Mouse (Mus musculus) common myeloid progenitor, adult 5-6 weeks (primary cell): Measurements from ENCODE around the gene Mapk1ip1l. TPM values are rescaled to one million over a fixed set of nuclear protein-coding genes. Genes with fewer than 3 reads are reported as not detected.

Source experiments
- ATAC-seq: replicated peaks from 2 replicates; pipeline ENCODE4 v1.8.0; 2016; ENCODE audit warnings: low read depth, mild to moderate bottlenecking, moderate TSS enrichment, inconsistent platforms; ENCODE audit not compliant: poor library complexity, severe bottlenecking
- total RNA-seq: library from RNA; stranded (forward); fragments of 200-1000, 187-1606 nt; gene quantifications from 2 replicates; pipeline ENCODE4 v1.2.3, GENCODE M21; 2017

Gene Mapk1ip1l
- total RNA-seq, 1 experiment from 2014 or later = 99.3 TPM

DNA sequence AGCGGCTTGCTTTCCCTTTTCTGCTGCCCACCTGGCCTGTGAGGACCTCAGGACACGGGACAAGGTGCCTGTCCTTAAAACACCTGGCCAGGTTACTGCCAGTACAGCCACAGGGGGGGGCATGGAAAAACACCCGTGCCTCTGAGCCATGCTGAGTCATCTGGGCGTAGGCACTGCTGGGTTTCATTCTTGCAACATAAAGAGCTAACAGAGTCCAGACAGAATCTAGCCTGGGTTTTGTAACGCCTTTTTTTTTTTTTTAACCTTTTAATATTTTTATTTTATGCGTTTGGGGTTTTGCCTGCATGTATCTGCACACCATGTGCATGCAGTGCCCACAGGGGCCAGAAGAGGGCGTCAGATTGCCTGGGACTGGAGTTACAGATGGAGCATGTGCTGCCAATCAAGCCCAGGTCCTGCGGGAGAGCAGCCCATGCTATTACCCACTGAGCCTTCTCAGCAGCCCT is 56.1 kb downstream of the Mapk1ip1l start:
- ATAC-seq = peak; percentile 54; the same call in 1 of the 2 replicates

DNA sequence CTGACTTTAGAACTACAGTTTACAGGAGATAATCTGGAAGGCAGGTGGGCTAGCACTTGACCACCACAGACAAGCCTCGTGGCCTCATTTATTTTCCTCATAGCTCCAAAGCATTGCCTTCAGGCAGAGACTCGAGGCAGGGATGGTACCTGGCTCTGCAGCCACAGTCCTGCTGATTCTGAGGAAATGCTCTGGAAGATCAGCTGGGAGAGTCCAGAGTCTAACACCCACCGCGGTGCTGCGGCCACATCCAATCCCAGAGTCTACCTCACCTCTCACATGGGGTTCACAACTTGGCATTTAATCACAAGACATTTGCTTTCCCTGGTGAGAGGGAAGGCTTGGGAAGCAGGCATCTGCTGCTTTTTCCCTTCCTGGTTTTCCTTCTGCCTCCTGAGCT is 56.9 kb downstream of the Mapk1ip1l start:
- ATAC-seq = no peak

DNA sequence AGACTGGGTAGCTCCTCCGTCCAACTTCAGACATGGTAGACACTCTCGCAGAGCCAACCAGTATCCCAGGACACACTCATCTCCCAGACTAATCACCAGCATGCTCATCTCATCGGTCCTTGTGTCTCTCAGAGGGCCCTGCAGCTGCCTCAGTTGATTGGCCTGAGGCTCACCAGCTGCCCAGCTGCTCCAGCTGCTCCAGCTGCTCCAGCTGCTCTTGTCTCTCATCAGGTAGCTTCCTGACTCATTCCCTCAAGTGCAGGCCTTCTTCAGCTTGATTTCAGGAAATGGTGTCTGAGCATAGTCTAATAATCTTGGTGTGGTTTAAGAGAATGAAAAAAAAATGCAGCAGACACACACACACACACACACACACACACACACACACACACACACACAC is 58.6 kb downstream of the Mapk1ip1l start:
- no peak for ATAC-seq

DNA sequence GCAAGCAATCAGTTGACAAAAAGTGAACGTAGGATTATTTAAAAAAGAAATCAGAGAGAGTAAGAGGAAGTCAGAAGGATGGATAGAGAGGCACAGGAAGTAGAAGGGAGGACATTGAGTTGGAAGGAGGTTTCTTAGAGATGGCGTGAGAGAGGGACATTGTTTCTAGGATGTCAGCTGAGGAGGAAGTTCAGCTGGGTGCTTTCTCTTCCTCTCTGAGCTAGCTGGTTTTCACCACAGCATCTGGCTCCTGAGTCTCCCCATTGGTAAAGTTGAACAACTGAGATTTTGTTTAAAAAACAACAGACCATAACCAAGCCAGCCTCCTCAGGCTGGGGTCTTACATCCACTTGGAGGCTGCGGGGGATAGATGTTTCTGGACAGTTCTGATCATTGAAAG is 61.5 kb downstream of the Mapk1ip1l start:
- ATAC-seq = peak; percentile 27

DNA sequence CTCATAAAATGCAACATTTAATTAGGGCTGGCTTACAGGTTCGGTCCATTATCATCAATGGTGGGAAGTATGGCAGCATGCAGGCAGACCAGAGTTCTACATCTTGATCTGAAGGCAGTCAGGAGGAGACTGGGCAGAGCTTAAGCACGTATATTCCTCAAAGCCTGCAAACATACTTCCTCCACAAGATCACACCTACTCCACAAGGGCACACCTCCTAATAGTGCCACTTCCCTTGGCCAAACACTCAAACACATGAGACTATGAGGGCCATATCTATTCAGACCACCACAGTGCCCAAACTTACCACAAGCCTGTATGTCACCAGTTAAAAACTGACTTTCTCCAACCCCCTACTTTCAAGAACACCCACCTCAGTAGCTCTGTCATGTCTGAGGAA is 63.4 kb downstream of the Mapk1ip1l start:
- 0 out of 2 replicates have a peak, but pooled peaks have one; percentile 11 for ATAC-seq

DNA sequence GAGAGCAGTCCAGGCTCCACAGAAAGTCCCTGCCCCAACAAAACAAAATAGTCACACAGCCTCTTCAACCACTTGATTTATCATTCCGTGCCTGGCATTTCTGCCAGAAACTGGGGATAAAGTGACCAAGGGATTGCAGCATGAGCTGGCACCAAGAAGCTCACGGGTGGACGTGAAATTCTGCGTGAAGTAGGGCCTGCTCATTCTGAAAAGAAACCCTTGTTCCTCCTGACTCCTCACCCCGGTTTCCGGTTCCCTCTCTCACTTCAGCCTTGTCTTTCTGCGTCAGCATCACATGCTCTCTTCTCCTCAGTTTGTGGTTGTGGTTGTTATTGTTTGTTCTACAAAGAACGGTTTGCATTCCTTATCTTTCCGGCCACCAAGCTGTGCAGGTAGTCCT is 63.8 kb downstream of the Mapk1ip1l start:
- ATAC-seq = no peak

DNA sequence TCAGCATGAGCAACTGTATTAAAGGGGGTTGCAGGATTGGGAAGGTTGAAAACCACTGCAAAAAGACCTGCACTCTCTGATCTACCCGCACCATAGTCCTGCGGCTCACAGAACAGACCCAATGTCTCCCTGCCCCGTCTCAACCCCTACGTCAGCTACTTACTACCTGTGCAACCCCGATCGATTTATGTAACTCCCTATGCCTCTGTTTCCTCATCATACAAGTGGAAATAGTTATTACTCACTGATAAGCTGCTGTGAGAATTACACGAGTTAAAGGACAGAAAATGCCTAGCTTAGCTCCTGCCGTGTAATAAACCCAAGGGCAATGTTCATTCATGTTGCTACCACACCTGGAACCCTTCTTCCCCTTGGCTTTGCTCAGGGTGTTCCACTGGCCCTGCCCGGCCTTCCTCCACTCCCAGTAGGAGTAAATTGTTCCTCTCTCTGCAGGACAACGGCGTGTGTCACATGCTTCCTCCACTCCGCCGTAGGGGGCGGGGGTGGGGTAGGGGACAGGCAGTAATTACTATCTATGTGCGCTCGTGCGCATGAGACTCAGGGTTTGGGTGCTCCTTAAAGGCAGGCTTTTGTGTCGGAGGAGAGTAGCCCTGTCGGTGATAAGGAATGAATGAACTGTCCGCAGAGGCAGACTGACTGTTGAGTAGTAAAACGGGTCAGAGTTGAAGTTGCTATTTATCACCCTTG is 66.8 kb downstream of the Mapk1ip1l start:
- ATAC-seq = peak; percentile 59

DNA sequence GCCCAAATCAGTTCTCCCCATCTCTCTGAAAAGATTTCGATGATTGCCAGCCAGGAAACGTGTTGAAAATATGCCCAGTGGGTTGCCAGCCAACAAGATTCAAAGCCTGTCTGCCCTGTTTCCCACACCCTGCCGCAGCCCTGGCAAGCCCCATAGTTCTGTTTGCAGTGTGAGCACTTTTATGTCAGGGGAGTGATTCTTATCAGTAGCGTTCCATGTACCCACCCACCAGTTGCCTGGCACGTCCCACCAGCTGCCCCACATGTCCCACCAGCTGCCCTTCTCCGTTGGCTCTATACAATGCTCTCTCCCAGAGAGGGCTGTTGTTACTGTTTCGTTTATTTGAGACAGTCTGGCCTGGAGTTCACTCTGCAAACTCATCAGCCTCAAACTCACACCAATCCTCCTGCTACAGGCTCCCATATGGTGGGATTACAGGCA is 68.8 kb downstream of the Mapk1ip1l start:
- peak; percentile 44 for ATAC-seq

DNA sequence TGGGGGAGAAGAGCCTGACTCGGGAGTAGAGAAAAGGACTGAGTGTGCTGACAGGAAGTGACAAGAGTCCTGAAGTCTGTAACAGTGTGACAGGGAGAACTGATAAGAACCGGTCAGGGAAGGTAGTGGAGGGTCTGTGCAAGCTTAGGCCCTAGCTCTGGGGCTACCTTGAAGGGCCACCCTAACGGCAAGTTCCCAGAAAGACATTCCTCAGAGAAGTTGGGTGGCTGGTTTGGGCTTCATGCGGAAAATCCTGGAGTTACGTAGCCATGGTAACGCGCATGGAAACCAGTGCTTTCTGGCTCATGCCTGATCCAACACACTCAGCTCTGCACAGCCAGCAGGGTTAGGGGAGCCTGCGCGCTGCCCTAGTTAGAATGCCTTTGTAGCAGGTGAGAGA is 69.4 kb downstream of the Mapk1ip1l start, which contains the start of gene Lgals3:
Gene Lgals3, plus strand, starts transcription at position 291 of the 400 bp plus-strand sequence.
- peak; percentile 50; the same call in 1 of the 2 replicates for ATAC-seq

DNA sequence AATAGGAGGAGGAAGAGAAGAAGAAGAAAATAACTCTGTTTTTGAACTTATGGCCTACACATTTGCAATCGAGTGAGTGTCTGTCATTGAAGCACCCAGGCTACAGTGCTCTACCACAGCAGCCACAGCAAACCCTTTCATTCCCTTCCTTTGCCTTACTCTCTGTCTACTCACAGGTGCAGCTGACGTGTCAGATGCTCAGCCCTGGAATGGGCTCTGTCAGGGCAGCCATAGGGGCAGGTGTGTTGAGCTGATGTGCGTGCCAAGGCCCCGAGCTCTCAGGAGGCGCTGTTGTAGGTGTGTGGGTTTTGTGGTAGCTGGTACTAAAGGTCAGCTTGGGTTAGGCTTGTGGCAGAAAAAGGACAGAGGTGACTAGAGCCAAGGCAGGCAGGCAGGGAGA is 71.7 kb downstream of the Mapk1ip1l start:
- ATAC-seq = no peak

DNA sequence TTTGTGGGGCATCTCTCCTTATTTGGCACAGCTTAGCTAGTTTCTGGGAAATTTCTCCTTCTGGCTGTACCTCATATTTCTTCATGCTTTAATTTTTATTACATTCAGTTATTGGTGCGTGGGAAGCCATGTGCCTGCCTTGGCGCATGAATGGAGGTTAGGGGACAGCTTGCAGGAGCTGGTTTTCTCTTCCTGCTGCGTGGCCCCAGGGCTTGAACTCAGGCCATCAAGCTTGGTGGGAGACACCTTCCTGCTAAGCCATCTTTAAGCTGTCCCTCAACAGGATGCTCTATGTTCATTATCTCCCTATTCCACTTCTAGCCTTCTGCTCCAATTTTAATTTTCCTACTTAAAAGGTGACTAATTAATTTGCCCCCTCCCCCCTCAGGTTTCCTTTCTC is 72.7 kb downstream of the Mapk1ip1l start:
- no peak for ATAC-seq

DNA sequence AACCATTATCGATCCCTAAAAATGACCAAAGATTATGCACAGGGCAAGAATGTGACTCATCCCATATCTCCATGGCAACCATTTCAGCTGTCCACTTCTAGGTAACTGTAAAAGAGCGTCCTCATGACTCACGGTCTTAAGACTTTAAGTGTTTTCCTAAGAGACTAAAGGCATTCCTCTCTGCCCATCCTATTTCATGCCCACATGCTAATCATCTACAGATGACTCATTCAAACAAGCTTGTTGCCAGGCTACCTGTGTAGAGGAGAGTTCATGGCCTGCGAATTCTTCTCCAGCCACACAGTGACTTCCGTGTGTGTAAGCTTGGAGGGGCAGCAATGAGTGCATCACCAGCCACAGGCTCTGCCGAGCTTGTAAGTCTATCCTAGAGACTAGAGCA is 73.6 kb downstream of the Mapk1ip1l start:
- no peak for ATAC-seq

Other genes with a start within 250 kb of the Mapk1ip1l start
- gene Gch1, start 108.9 kb upstream of the Mapk1ip1l start, total RNA-seq = 4.3 and 7.2 TPM in 2 replicates
- gene Wdhd1, start 21.4 kb upstream of the Mapk1ip1l start, total RNA-seq = 127 and 170 TPM in 2 replicates
- 21.8 and 26.3 TPM in 2 replicates for gene Socs4, start 21.3 kb upstream of the Mapk1ip1l start, total RNA-seq
- 1.2 and 5.7 TPM in 2 replicates for gene Lgals3, start 69.5 kb downstream of the Mapk1ip1l start, total RNA-seq
- gene Dlgap5, start 120.1 kb downstream of the Mapk1ip1l start, total RNA-seq = 67.0 and 68.4 TPM in 2 replicates
- gene Fbxo34, start 152.2 kb downstream of the Mapk1ip1l start, total RNA-seq = 15.2 and 29.1 TPM in 2 replicates